Mouse (Mus musculus) forebrain, embryonic 16.5 days (tissue): ENCODE data around the gene Sema3a. TPM values are rescaled to one million over a fixed set of nuclear protein-coding genes. Genes with fewer than 3 reads are reported as not detected.

Experiments
- ATAC-seq: fragments of 200-750 bp; cut with Nextera tagmentation; 2 replicates; pipeline ENCODE4 v1.8.0; 2017; ENCODE audit warnings: mild to moderate bottlenecking, moderate library complexity
- H3K27ac ChIP-seq: fragments of 300-500 bp; sonication (generic); 2 replicates; pipeline ENCODE4 v1.5.1; 2014; ENCODE audit warnings: low read length, control low read depth
- H3K27me3 ChIP-seq: fragments of 300-500 bp; sonication (generic); replicated peaks from 2 replicates; pipeline ENCODE4 v1.6.1; 2014; ENCODE audit warnings: low read length; ENCODE audit not compliant: control insufficient read depth, insufficient read depth
- H3K36me3 ChIP-seq: fragments of 300-500 bp; sonication (generic); 2 replicates; pipeline ENCODE4 v1.6.1; 2014; ENCODE audit not compliant: control insufficient read depth, insufficient read depth
- H3K4me1 ChIP-seq: fragments of 300-500 bp; sonication (generic); replicated peaks from 2 replicates; pipeline ENCODE4 v1.6.1; 2014; ENCODE audit warnings: low read length; ENCODE audit not compliant: control insufficient read depth, insufficient read depth
- H3K4me2 ChIP-seq: fragments of 300-500 bp; sonication (generic); 2 replicates; pipeline ENCODE4 v1.6.1; 2014; ENCODE audit warnings: mild to moderate bottlenecking, low read length, control low read depth
- H3K4me3 ChIP-seq: fragments of 300-500 bp; sonication (generic); replicated peaks from 2 replicates; pipeline ENCODE4 v1.5.1; 2014; ENCODE audit warnings: mild to moderate bottlenecking, low read length, control low read depth
- H3K9ac ChIP-seq: fragments of 300-500 bp; sonication (generic); replicated peaks from 2 replicates; pipeline ENCODE4 v1.6.1; 2014; ENCODE audit warnings: low read depth, low read length, control low read depth
- H3K9me3 ChIP-seq: fragments of 300-500 bp; sonication (generic); 2 replicates; pipeline ENCODE4 v1.6.1; 2016; ENCODE audit warnings: low read length; ENCODE audit not compliant: control insufficient read depth
- WGBS: fragments of 180-500 bp; shearing (Covaris S2); extraction: QIAGEN DNeasy Blood & Tissue Kit; methylation state at CpG from one replicate; pipeline ENCODE4 v1.1.7; 2014; 5-methylcytosine and 5-hydroxymethylcytosine counted together
- polyA plus RNA-seq: library from polyadenylated mRNA; unstranded; fragments of >200 nt; fragmentation: Nextera tagmentation; extraction: Ambion mirVana; gene quantifications from 2 replicates; pipeline ENCODE4 v1.2.1, GENCODE M21; 2015

The Sema3a gene
- polyA plus RNA-seq, 1 experiment from 2014 or later = 22.1 TPM

DNA sequence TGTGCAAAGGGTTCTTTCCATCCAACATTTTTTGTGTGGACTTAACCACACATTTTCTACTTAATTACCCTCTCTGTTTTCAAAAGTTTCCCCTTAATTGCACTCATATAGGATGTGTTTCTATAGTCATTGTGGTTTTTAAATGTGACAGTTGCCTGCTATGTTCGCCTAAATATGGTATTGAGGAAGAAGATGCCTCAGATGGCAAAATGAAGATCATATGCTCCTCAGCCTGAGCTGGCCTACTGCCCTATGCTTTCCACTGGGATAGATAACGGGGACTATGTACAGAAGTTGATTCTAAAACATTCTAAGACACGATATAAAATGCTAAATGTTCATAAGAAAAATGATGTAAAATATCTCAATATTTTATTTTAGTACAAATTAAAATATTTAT, 138.3 kb downstream of the Sema3a start:
- no peaks in the 10 kb centered on the region for H3K9me3 ChIP-seq
- 46% methylated on average over 3 of the region's 3 CpGs for WGBS
- no peaks in the 10 kb centered on the region for H3K27me3 ChIP-seq
- no peak overlapping the region for H3K4me3 ChIP-seq
- H3K27ac ChIP-seq = no peak overlapping the region
- no peak overlapping the region for H3K4me2 ChIP-seq
- ATAC-seq = peak; percentile 57; the same call in 1 of the 2 replicates
- H3K4me1 ChIP-seq = 0 out of 2 replicates have a peak, but pooled peaks cover 2% of the 10 kb centered on the region
- H3K36me3 ChIP-seq = no peaks in the 10 kb centered on the region
- no peak overlapping the region for H3K9ac ChIP-seq

DNA sequence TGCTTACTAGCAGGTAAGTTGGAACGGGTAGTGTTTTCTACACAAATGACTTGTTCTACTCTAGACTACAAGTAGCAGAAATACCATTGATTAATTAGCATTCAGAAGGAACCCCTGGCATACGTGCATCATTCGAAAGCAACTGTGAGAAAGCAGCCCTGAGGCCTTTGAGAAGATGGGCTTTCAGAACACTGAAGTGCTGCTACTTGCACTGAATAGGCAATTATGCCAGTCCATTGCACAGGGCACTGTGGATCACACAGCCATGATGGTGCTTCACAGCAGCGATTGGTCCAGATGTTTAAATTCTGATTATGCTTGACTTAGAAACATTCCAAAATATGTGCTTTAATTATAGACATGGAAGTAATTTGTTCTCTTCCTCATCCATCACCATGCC, 187.5 kb downstream of the Sema3a start:
- H3K9me3 ChIP-seq = no peaks in the 10 kb centered on the region
- peak; percentile 88 for ATAC-seq

GRCm38 (mm10) chr5:13313977-13314376, 188.8 kb downstream of the Sema3a start:
- Histone ChIP-seq H3K4me1 (peaks cover 5% of the 10 kb centered on the region; the same call in 1 of the 2 replicates), H3K36me3 (no peaks in the 10 kb centered on the region), H3K27ac (no peak overlapping the region), H3K9me3 (no peaks in the 10 kb centered on the region), H3K4me2 (no peak overlapping the region), H3K4me3 (no peak overlapping the region), H3K9ac (no peak overlapping the region), H3K27me3 (no peaks in the 10 kb centered on the region)
- WGBS = 10% methylated on average over 6 of the region's 6 CpGs
- peak; percentile 75 for ATAC-seq

More for the DNA sequence above, 187.5 kb downstream of the Sema3a start:
- no peak overlapping the region for H3K9ac ChIP-seq
- no peak overlapping the region for H3K4me3 ChIP-seq
- no peak overlapping the region for H3K27ac ChIP-seq
- H3K27me3 ChIP-seq = no peaks in the 10 kb centered on the region
- 8% methylated on average over 4 of the region's 4 CpGs for WGBS
- H3K4me2 ChIP-seq = no peak overlapping the region
- no peaks in the 10 kb centered on the region for H3K36me3 ChIP-seq
- H3K4me1 ChIP-seq = peaks cover 5% of the 10 kb centered on the region; the same call in 1 of the 2 replicates

- WGBS = 29% methylated on average over 5 of the region's 5 CpGs
- Histone ChIP-seq H3K4me2 (no peak overlapping the region), H3K4me3 (no peak overlapping the region), H3K4me1 (no peaks in the 10 kb centered on the region), H3K9ac (no peak overlapping the region), H3K27ac (no peak overlapping the region), H3K27me3 (no peaks in the 10 kb centered on the region), H3K36me3 (no peaks in the 10 kb centered on the region), H3K9me3 (no peaks in the 10 kb centered on the region)
- no peak for ATAC-seq
Measured at GRCm38 (mm10) chr5:13318728-13319429, 193.7 kb downstream of the Sema3a start.

DNA sequence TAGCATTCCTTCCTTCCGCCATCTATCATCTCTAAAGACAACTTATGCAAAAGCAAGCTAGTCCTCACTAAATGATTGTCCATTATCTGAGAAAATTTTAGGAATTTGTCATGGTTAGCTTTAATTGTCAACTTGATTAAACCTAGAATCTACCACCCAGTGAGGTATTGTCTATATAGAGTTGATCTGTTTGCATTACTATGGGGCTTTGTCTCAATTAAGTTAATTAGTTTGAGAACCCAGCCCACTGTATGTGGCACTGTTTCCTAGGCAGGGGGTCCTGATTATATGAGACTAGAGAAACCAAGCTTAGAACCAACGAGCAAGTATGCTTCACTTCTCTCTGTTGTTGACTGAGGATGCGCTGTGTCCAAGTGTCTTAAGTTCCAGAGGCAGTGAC, 194.9 kb downstream of the Sema3a start:
- Histone ChIP-seq H3K4me2 (no peak overlapping the region), H3K9ac (no peak overlapping the region), H3K4me3 (no peak overlapping the region), H3K27ac (no peak overlapping the region), H3K4me1 (no peaks in the 10 kb centered on the region), H3K9me3 (no peaks in the 10 kb centered on the region), H3K27me3 (no peaks in the 10 kb centered on the region), H3K36me3 (no peaks in the 10 kb centered on the region)
- WGBS = 43% methylated on average over 3 of the region's 3 CpGs
- ATAC-seq = no peak

- H3K4me2 ChIP-seq = no peak overlapping the region
- H3K4me3 ChIP-seq = no peak overlapping the region
- no peak overlapping the region for H3K27ac ChIP-seq
- no peaks in the 10 kb centered on the region for H3K27me3 ChIP-seq
- ATAC-seq = no peak
- H3K36me3 ChIP-seq = no peaks in the 10 kb centered on the region
- no peaks in the 10 kb centered on the region for H3K4me1 ChIP-seq
- 38% methylated on average over 5 of the region's 5 CpGs for WGBS
- H3K9me3 ChIP-seq = no peaks in the 10 kb centered on the region
- no peak overlapping the region for H3K9ac ChIP-seq
Measured at GRCm38 (mm10) chr5:13327281-13327680, 202.1 kb downstream of the Sema3a start.

DNA sequence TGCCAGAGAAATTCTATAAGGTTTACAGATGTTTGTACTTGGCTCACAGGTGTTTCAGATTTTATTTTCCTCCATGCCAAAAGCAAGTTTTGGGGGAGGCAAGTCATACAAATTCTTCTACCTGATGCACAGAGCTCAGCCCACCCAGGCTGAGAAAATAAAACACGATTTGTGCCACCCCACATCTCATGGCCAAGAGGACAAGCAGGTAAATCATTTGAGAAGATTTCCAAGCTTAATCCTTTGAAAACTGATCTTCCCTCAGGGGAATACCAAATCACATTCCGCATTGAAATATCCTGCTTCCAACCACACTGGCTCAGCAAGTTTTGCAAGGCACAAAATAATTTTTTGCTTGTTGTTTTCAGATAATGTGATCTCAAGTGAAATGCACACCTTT, 206.2 kb downstream of the Sema3a start:
- no peak for ATAC-seq
- WGBS = 72% methylated on average over 2 of the region's 2 CpGs
- no peak overlapping the region for H3K4me3 ChIP-seq

DNA sequence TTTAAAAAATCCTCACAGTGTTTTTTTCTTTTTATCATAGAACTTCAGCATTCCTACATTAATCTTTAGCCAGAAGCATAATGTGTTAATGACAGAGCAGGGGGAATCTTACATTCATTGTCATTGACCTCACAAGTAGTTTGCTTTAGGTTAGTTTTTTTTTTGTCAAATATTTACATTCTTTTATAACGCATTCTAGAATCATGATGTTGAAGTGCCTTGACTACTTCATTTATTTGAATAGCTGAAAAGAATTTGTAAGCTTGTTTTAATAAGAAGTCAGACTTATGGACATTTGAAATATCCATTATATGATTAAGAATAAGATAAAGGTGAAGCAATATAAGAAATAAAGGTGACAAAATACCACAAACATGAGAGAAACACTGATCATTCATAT, 212.5 kb downstream of the Sema3a start:
- ATAC-seq = no peak
- 98% methylated on average over 1 of the region's 1 CpGs for WGBS
- H3K27me3 ChIP-seq = no peaks in the 10 kb centered on the region
- H3K36me3 ChIP-seq = no peaks in the 10 kb centered on the region
- no peaks in the 10 kb centered on the region for H3K9me3 ChIP-seq
- H3K4me1 ChIP-seq = no peaks in the 10 kb centered on the region
- H3K4me3 ChIP-seq = no peak overlapping the region
- H3K4me2 ChIP-seq = no peak overlapping the region
- no peak overlapping the region for H3K27ac ChIP-seq
- no peak overlapping the region for H3K9ac ChIP-seq

More for the DNA sequence above, 206.2 kb downstream of the Sema3a start:
- Histone ChIP-seq H3K36me3 (no peaks in the 10 kb centered on the region), H3K9me3 (no peaks in the 10 kb centered on the region), H3K4me2 (no peak overlapping the region), H3K27ac (no peak overlapping the region), H3K4me1 (no peaks in the 10 kb centered on the region), H3K9ac (no peak overlapping the region), H3K27me3 (no peaks in the 10 kb centered on the region)

- H3K9ac ChIP-seq = no peak overlapping the region
- no peaks in the 10 kb centered on the region for H3K27me3 ChIP-seq
- peaks cover 2% of the 10 kb centered on the region; the same call in 1 of the 2 replicates for H3K4me1 ChIP-seq
- WGBS = 86% methylated on average over 4 of the region's 4 CpGs
- H3K36me3 ChIP-seq = no peaks in the 10 kb centered on the region
- H3K9me3 ChIP-seq = no peaks in the 10 kb centered on the region
- H3K4me3 ChIP-seq = no peak overlapping the region
- H3K27ac ChIP-seq = no peak overlapping the region
- no peak overlapping the region for H3K4me2 ChIP-seq
- ATAC-seq = no peak
Measured at GRCm38 (mm10) chr5:13347068-13347467, 221.9 kb downstream of the Sema3a start.
